Mouse (Mus musculus): ENCODE results near the gene B4galt7. TPM values are rescaled to one million over a fixed set of nuclear protein-coding genes. Genes with fewer than 3 reads are reported as not detected.
"Not testable (repeated sequence)": the region's sequence is repeated elsewhere in the genome, so short reads cannot be mapped to it uniquely, and the experiment has no call there.

The B4galt7 gene
- polyA plus RNA-seq, 1 experiment from 2014 or later: 20.5 TPM

- Histone ChIP-seq H3K36me3 (ENCODE audit: control insufficient read depth, insufficient read depth, low read length) (no peaks in the 10 kb centered on the region; the same call in 1 of the 2 replicates), H3K9me3 (replicated peaks; ENCODE audit: control insufficient read depth, low read length) (no peaks in the 10 kb centered on the region), H3K27ac (ENCODE audit: low read length) (no peak overlapping the region), H3K4me1 (ENCODE audit: control insufficient read depth, insufficient read depth, low read length) (no peaks in the 10 kb centered on the region), H3K27me3 (ENCODE audit: control insufficient read depth, insufficient read depth, low read length) (no peaks in the 10 kb centered on the region), H3K9ac (ENCODE audit: low read length) (no peak overlapping the region), H3K4me2 (ENCODE audit: low read depth, low read length) (no peak overlapping the region), H3K4me3 (replicated peaks; ENCODE audit: low read length) (no peak overlapping the region)
- WGBS: 91% methylated on average over 7 of the region's 7 CpGs
- ATAC-seq (ENCODE audit: insufficient read depth, low FRiP score): no peak
Measured at GRCm38 (mm10) chr13:55611996-55612395, 12.3 kb downstream of the B4galt7 start.

- no peak for ATAC-seq (ENCODE audit: insufficient read depth, low FRiP score)
- H3K36me3 ChIP-seq (ENCODE audit: control insufficient read depth, insufficient read depth, low read length): no peaks in the 10 kb centered on the region; the same call in 1 of the 2 replicates
- no peaks in the 10 kb centered on the region for H3K27me3 ChIP-seq (ENCODE audit: control insufficient read depth, insufficient read depth, low read length)
- no peak overlapping the region for H3K27ac ChIP-seq (ENCODE audit: low read length)
- H3K4me3 ChIP-seq (replicated peaks; ENCODE audit: low read length): no peak overlapping the region
- H3K4me2 ChIP-seq (ENCODE audit: low read depth, low read length): no peak overlapping the region
- H3K4me1 ChIP-seq (ENCODE audit: control insufficient read depth, insufficient read depth, low read length): no peaks in the 10 kb centered on the region
- H3K9ac ChIP-seq (ENCODE audit: low read length): no peak overlapping the region
- H3K9me3 ChIP-seq (replicated peaks; ENCODE audit: control insufficient read depth, low read length): no peaks in the 10 kb centered on the region
- 33% methylated on average over 5 of the region's 5 CpGs for WGBS
Measured at GRCm38 (mm10) chr13:55613471-55613870, 13.8 kb downstream of the B4galt7 start.

- WGBS: 87% methylated on average over 4 of the region's 4 CpGs
- no peak overlapping the region for H3K4me3 ChIP-seq (replicated peaks; ENCODE audit: low read length)
- no peaks in the 10 kb centered on the region for H3K36me3 ChIP-seq (ENCODE audit: control insufficient read depth, insufficient read depth, low read length)
- peaks cover 10% of the 10 kb centered on the region for H3K4me1 ChIP-seq (ENCODE audit: control insufficient read depth, insufficient read depth, low read length)
- H3K4me2 ChIP-seq (ENCODE audit: low read depth, low read length): no peak overlapping the region
- no peaks in the 10 kb centered on the region for H3K9me3 ChIP-seq (replicated peaks; ENCODE audit: control insufficient read depth, low read length)
- ATAC-seq (ENCODE audit: insufficient read depth, low FRiP score): no peak
- H3K9ac ChIP-seq (ENCODE audit: low read length): no peak overlapping the region
- H3K27me3 ChIP-seq (ENCODE audit: control insufficient read depth, insufficient read depth, low read length): no peaks in the 10 kb centered on the region
- no peak overlapping the region for H3K27ac ChIP-seq (ENCODE audit: low read length)
Measured at GRCm38 (mm10) chr13:55619328-55619727, 19.6 kb downstream of the B4galt7 start.

GRCm38 (mm10) chr13:55620275-55620674, 20.6 kb downstream of the B4galt7 start:
- Histone ChIP-seq H3K27me3 (ENCODE audit: control insufficient read depth, insufficient read depth, low read length) (no peaks in the 10 kb centered on the region), H3K36me3 (ENCODE audit: control insufficient read depth, insufficient read depth, low read length) (no peaks in the 10 kb centered on the region), H3K27ac (ENCODE audit: low read length) (no peak overlapping the region), H3K4me3 (replicated peaks; ENCODE audit: low read length) (no peak overlapping the region), H3K9me3 (replicated peaks; ENCODE audit: control insufficient read depth, low read length) (no peaks in the 10 kb centered on the region), H3K4me2 (ENCODE audit: low read depth, low read length) (no peak overlapping the region), H3K4me1 (ENCODE audit: control insufficient read depth, insufficient read depth, low read length) (peaks cover 10% of the 10 kb centered on the region), H3K9ac (ENCODE audit: low read length) (no peak overlapping the region)
- ATAC-seq (ENCODE audit: insufficient read depth, low FRiP score): no peak
- WGBS: 82% methylated on average over 2 of the region's 2 CpGs

GRCm38 (mm10) chr13:55622156-55622648, 22.5 kb downstream of the B4galt7 start:
- WGBS: 15% methylated on average over 20 of the region's 20 CpGs
- peak; percentile 39; the same call in 1 of the 2 replicates for ATAC-seq (ENCODE audit: insufficient read depth, low FRiP score)
- H3K9ac ChIP-seq (ENCODE audit: low read length): peak overlapping the region; percentile 89
- not testable (repeated sequence) for H3K27me3 ChIP-seq (ENCODE audit: control insufficient read depth, insufficient read depth, low read length); H3K36me3 ChIP-seq (ENCODE audit: control insufficient read depth, insufficient read depth, low read length); H3K9me3 ChIP-seq (replicated peaks; ENCODE audit: control insufficient read depth, low read length)
- peak overlapping the region; percentile 63 for H3K4me2 ChIP-seq (ENCODE audit: low read depth, low read length)
- H3K4me3 ChIP-seq (replicated peaks; ENCODE audit: low read length): peak overlapping the region; percentile 86
- peak overlapping the region; percentile 90 for H3K27ac ChIP-seq (ENCODE audit: low read length)
- H3K4me1 ChIP-seq (ENCODE audit: control insufficient read depth, insufficient read depth, low read length): peaks cover 13% of the 10 kb centered on the region

- H3K9me3 ChIP-seq (replicated peaks; ENCODE audit: control insufficient read depth, low read length): no peaks in the 10 kb centered on the region
- H3K4me3 ChIP-seq (replicated peaks; ENCODE audit: low read length): peak within 1 kb of the TSS; percentile 86
- peak within 1 kb of the TSS; percentile 90 for H3K27ac ChIP-seq (ENCODE audit: low read length)
- H3K4me1 ChIP-seq (ENCODE audit: control insufficient read depth, insufficient read depth, low read length): peaks cover 13% of the 10 kb centered on the region
- no peaks in the 10 kb centered on the region for H3K36me3 ChIP-seq (ENCODE audit: control insufficient read depth, insufficient read depth, low read length)
- WGBS: under 1% methylated on average over 59 of the region's 59 CpGs
- H3K9ac ChIP-seq (ENCODE audit: low read length): peak within 1 kb of the TSS; percentile 89
- peak; percentile 98 for ATAC-seq (ENCODE audit: insufficient read depth, low FRiP score)
- peak within 1 kb of the TSS; percentile 93 for H3K4me2 ChIP-seq (ENCODE audit: low read depth, low read length)
- H3K27me3 ChIP-seq (ENCODE audit: control insufficient read depth, insufficient read depth, low read length): no peaks in the 10 kb centered on the region
Measured at GRCm38 (mm10) chr13:55622649-55623541, 23.2 kb downstream of the B4galt7 start, which contains the start of gene Caml. Gene Caml (plus strand): TSS chr13:55623005.

- Histone ChIP-seq H3K9ac (ENCODE audit: low read length) (peak within 1 kb of the TSS; percentile 86), H3K9me3 (replicated peaks; ENCODE audit: control insufficient read depth, low read length) (no peaks in the 10 kb centered on the region), H3K27me3 (ENCODE audit: control insufficient read depth, insufficient read depth, low read length) (no peaks in the 10 kb centered on the region), H3K4me1 (ENCODE audit: control insufficient read depth, insufficient read depth, low read length) (peaks cover 14% of the 10 kb centered on the region; the same call in 1 of the 2 replicates), H3K36me3 (ENCODE audit: control insufficient read depth, insufficient read depth, low read length) (peaks cover 9% of the 10 kb centered on the region; the same call in 1 of the 2 replicates), H3K4me3 (replicated peaks; ENCODE audit: low read length) (peak within 1 kb of the TSS; percentile 68), H3K27ac (ENCODE audit: low read length) (peak within 1 kb of the TSS; percentile 11), H3K4me2 (ENCODE audit: low read depth, low read length) (peak within 1 kb of the TSS; percentile 91)
- WGBS: 6% methylated on average over 30 of the region's 30 CpGs
- peak; percentile 88; the same call in 1 of the 2 replicates for ATAC-seq (ENCODE audit: insufficient read depth, low FRiP score)
Measured at GRCm38 (mm10) chr13:55634639-55635127, 35.0 kb downstream of the B4galt7 start, which contains the start of gene Ddx46. Gene Ddx46 (plus strand): TSS chr13:55635027.

GRCm38 (mm10) chr13:55635146-55635571, 35.5 kb downstream of the B4galt7 start:
- Histone ChIP-seq H3K27me3 (ENCODE audit: control insufficient read depth, insufficient read depth, low read length) (no peaks in the 10 kb centered on the region), H3K4me2 (ENCODE audit: low read depth, low read length) (peak overlapping the region; percentile 91), H3K9ac (ENCODE audit: low read length) (peak overlapping the region; percentile 86), H3K9me3 (replicated peaks; ENCODE audit: control insufficient read depth, low read length) (no peaks in the 10 kb centered on the region), H3K4me3 (replicated peaks; ENCODE audit: low read length) (peak overlapping the region; percentile 68), H3K4me1 (ENCODE audit: control insufficient read depth, insufficient read depth, low read length) (peaks cover 14% of the 10 kb centered on the region; the same call in 1 of the 2 replicates), H3K36me3 (ENCODE audit: control insufficient read depth, insufficient read depth, low read length) (peaks cover 9% of the 10 kb centered on the region; the same call in 1 of the 2 replicates), H3K27ac (ENCODE audit: low read length) (peak overlapping the region; percentile 11; the same call in 1 of the 2 replicates)
- peak; percentile 43; the same call in 1 of the 2 replicates for ATAC-seq (ENCODE audit: insufficient read depth, low FRiP score)
- under 1% methylated on average over 38 of the region's 40 CpGs for WGBS
